Mouse (Mus musculus): ENCODE measurements around the gene Cdhr1. TPM values are rescaled to one million over a fixed set of nuclear protein-coding genes. Genes with fewer than 3 reads are reported as not detected.
A peak's percentile ranks its signal among the peaks of the same experiment; 100 is the strongest.

Gene Cdhr1
- polyA plus RNA-seq, 1 experiment = 6.8 TPM

DNA sequence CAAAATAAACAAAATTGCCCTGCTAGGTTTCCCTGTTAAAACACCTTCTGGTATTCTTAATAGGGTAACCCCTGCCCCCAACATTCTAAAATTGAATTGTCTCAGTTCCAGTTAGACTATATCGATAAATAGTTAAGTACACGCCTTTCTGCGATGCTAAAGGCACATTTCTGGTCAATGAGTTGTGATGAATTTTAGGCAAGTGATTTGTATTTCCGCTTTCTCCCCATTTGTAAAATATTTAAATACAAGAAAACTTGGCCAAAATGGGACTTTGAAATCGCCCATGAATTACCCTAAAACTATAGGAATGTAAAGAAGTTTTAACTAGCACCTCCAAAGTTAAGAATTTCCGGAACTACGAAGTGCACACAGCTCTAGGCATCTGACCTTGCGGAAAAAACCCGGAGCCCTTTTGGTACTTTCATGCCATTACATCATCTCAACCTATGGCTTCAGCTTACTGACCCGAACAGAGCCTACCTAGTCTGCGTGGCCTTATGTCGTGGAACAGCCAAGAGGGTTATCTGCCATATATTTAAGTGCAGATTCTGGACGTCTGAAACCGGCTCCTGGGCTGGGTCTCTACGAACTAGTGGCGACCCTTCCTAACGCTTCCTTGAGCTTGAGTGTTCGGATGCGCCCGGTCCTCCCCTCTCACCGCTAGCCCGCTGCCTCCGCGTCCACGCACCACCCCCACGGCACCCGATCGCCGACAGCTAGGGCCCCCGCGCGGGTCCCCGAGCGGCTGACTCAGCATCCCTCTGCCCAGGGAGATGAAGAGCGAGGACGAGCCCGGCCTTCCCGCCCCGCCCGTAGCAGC lies 36.4 kb upstream of the Cdhr1 start:
- DNase-seq = no peak
- H3K27me3 ChIP-seq (ENCODE audit: control insufficient read depth, insufficient read depth, low read length) = no peaks in the 10 kb centered on the region
- TF ChIP-seq POLR2A (IDR thresholded peaks at IDR 0.05; ENCODE audit: control insufficient read depth, extremely low read depth, insufficient read depth, low read length, poor library complexity) (no peak), CTCF (IDR thresholded peaks at IDR 0.05; ENCODE audit: borderline replicate concordance, control insufficient read depth, extremely low read depth, insufficient read depth, low read length, poor library complexity) (no peak)
- under 1% methylated on average over 40 of the region's 40 CpGs for WGBS
- H3K27ac ChIP-seq (ENCODE audit: control insufficient read depth, insufficient read depth, low read length) = no peak overlapping the region
- no peaks in the 10 kb centered on the region for H3K4me1 ChIP-seq (replicated peaks; ENCODE audit: control insufficient read depth, insufficient read depth, low read length)
- H3K4me3 ChIP-seq (ENCODE audit: control insufficient read depth, insufficient read depth, low read length) = peak overlapping the region; percentile 71
- H3K36me3 ChIP-seq (ENCODE audit: control insufficient read depth, insufficient read depth, low read length) = peaks cover 26% of the 10 kb centered on the region

DNA sequence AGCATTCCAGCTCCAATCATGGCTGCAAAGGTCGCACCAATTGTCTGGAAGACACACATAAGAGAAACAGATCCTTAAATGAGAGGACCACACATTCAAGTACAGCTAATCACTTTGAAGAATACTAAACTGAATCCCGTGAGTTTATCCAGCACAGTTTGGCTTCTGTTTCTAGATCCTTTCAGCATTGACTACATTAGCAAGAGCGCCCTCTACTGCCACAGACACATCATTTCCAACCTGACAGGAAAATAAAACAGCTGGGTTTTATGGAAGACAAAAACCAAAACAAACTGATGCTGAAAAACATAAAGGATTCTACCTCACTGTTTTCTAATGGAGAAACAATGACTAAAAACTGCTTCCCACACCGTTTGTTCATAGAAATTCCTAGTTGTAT lies 29.5 kb upstream of the Cdhr1 start:
- Histone ChIP-seq H3K36me3 (ENCODE audit: control insufficient read depth, insufficient read depth, low read length) (peaks cover 71% of the 10 kb centered on the region), H3K4me1 (replicated peaks; ENCODE audit: control insufficient read depth, insufficient read depth, low read length) (no peaks in the 10 kb centered on the region), H3K4me3 (ENCODE audit: control insufficient read depth, insufficient read depth, low read length) (no peak overlapping the region), H3K27ac (ENCODE audit: control insufficient read depth, insufficient read depth, low read length) (no peak overlapping the region), H3K27me3 (ENCODE audit: control insufficient read depth, insufficient read depth, low read length) (no peaks in the 10 kb centered on the region)
- TF ChIP-seq CTCF (IDR thresholded peaks at IDR 0.05; ENCODE audit: borderline replicate concordance, control insufficient read depth, extremely low read depth, insufficient read depth, low read length, poor library complexity) (no peak), POLR2A (IDR thresholded peaks at IDR 0.05; ENCODE audit: control insufficient read depth, extremely low read depth, insufficient read depth, low read length, poor library complexity) (no peak)
- peak; percentile 31 for DNase-seq
- WGBS = 68% methylated on average over 4 of the region's 4 CpGs

DNA sequence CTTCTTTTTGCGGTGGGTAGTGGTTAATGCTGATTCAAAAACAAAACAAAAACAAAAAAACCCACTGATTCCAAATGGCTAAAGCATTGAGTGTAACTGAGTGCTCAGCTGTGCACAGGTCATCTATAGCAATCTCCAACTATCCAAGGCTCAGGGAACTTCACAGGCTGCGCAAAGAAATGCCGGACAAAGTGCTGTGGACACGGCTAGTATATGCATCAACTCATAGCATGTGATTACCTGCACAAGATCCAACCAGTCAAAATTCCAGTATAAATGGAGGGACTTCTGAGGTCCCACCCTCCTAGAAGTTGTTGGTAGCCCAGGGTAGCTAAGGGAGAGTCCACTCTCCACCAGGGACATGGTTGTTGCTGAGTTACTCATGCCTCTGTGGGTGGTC lies 21.1 kb upstream of the Cdhr1 start:
- no peak for DNase-seq
- Histone ChIP-seq H3K27me3 (ENCODE audit: control insufficient read depth, insufficient read depth, low read length) (no peaks in the 10 kb centered on the region), H3K36me3 (ENCODE audit: control insufficient read depth, insufficient read depth, low read length) (peaks cover 25% of the 10 kb centered on the region), H3K4me3 (ENCODE audit: control insufficient read depth, insufficient read depth, low read length) (no peak overlapping the region), H3K27ac (ENCODE audit: control insufficient read depth, insufficient read depth, low read length) (no peak overlapping the region), H3K4me1 (replicated peaks; ENCODE audit: control insufficient read depth, insufficient read depth, low read length) (no peaks in the 10 kb centered on the region)
- TF ChIP-seq CTCF (IDR thresholded peaks at IDR 0.05; ENCODE audit: borderline replicate concordance, control insufficient read depth, extremely low read depth, insufficient read depth, low read length, poor library complexity) (no peak), POLR2A (IDR thresholded peaks at IDR 0.05; ENCODE audit: control insufficient read depth, extremely low read depth, insufficient read depth, low read length, poor library complexity) (no peak)
- WGBS = 96% methylated on average over 4 of the region's 4 CpGs

DNA sequence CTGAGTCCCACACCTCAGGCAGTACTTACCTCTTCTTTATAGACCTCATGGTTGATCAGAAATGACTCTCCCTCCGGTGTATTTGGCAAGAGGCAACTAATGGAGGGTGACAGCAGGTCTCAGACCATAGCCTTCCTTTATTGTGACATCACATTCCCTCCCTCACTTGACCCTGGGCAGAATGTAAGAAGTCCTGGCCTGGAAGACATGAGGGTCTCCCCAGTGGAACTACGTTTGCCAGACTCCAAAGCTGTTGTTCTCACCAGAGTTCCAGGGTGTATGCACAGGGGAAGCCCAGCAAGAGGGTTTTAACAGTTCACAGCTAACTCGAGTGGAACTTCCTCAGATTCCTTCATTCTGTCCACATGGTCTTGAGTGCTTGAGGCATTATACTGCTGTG lies 15.8 kb upstream of the Cdhr1 start, which contains the start of gene 2610528A11Rik:
Gene 2610528A11Rik (minus strand): TSS at position 101 of the 400 bp plus-strand sequence.
- Histone ChIP-seq H3K36me3 (ENCODE audit: control insufficient read depth, insufficient read depth, low read length) (no peaks in the 10 kb centered on the region), H3K27me3 (ENCODE audit: control insufficient read depth, insufficient read depth, low read length) (no peaks in the 10 kb centered on the region), H3K4me1 (replicated peaks; ENCODE audit: control insufficient read depth, insufficient read depth, low read length) (no peaks in the 10 kb centered on the region), H3K27ac (ENCODE audit: control insufficient read depth, insufficient read depth, low read length) (no peak within 1 kb of the TSS), H3K4me3 (ENCODE audit: control insufficient read depth, insufficient read depth, low read length) (no peak within 1 kb of the TSS)
- no peak for TF ChIP-seq POLR2A (IDR thresholded peaks at IDR 0.05; ENCODE audit: control insufficient read depth, extremely low read depth, insufficient read depth, low read length, poor library complexity)
- TF ChIP-seq CTCF (IDR thresholded peaks at IDR 0.05; ENCODE audit: borderline replicate concordance, control insufficient read depth, extremely low read depth, insufficient read depth, low read length, poor library complexity) = no peak
- DNase-seq = no peak
- WGBS = 66% methylated on average over 3 of the region's 3 CpGs

DNA sequence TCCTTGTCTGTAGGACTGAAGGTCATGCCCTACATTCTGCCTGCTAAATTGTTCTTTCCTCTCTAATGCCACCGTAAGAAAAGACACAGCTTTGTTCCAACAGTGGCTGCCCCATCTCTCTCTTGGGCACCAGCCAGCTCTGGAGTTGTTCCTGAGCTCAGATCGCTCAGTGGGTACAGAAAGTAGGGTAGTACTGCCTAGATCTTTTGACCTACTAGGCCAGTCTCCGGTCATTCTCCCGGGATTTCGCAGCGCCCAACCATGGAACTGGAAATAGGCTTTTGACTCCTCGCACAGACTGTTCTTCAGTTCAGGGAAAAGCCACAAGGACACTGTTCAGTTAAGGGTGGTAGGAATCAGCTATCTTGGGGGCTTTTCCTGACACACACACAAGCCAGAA lies 14.8 kb upstream of the Cdhr1 start:
- Histone ChIP-seq H3K36me3 (ENCODE audit: control insufficient read depth, insufficient read depth, low read length) (no peaks in the 10 kb centered on the region), H3K27me3 (ENCODE audit: control insufficient read depth, insufficient read depth, low read length) (no peaks in the 10 kb centered on the region), H3K27ac (ENCODE audit: control insufficient read depth, insufficient read depth, low read length) (no peak overlapping the region), H3K4me3 (ENCODE audit: control insufficient read depth, insufficient read depth, low read length) (no peak overlapping the region), H3K4me1 (replicated peaks; ENCODE audit: control insufficient read depth, insufficient read depth, low read length) (no peaks in the 10 kb centered on the region)
- no peak for DNase-seq
- WGBS = 92% methylated on average over 7 of the region's 7 CpGs
- TF ChIP-seq POLR2A (IDR thresholded peaks at IDR 0.05; ENCODE audit: control insufficient read depth, extremely low read depth, insufficient read depth, low read length, poor library complexity) (no peak), CTCF (IDR thresholded peaks at IDR 0.05; ENCODE audit: borderline replicate concordance, control insufficient read depth, extremely low read depth, insufficient read depth, low read length, poor library complexity) (no peak)

DNA sequence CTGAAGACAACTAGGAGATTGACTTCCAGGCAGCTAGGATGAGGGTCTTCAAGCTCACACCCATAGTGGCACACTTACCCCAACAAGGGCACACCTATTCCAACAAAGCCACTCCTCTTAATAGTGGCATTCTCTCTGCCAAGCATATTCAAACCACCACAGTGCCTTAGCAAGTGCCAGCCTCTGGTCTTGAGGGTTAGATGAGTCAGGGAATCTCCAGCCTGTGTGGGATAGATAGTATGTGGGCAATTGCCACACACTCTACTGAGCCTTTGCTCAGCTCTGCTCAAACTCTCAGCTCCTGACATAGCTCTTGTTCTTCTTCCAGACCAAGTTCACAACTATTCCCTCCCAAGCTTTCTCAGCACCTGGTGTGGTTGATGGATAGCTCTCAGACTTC lies 13.2 kb upstream of the Cdhr1 start:
- Histone ChIP-seq H3K27ac (ENCODE audit: control insufficient read depth, insufficient read depth, low read length) (no peak overlapping the region), H3K4me3 (ENCODE audit: control insufficient read depth, insufficient read depth, low read length) (no peak overlapping the region), H3K4me1 (replicated peaks; ENCODE audit: control insufficient read depth, insufficient read depth, low read length) (no peaks in the 10 kb centered on the region), H3K27me3 (ENCODE audit: control insufficient read depth, insufficient read depth, low read length) (no peaks in the 10 kb centered on the region), H3K36me3 (ENCODE audit: control insufficient read depth, insufficient read depth, low read length) (no peaks in the 10 kb centered on the region)
- DNase-seq = no peak
- TF ChIP-seq POLR2A (IDR thresholded peaks at IDR 0.05; ENCODE audit: control insufficient read depth, extremely low read depth, insufficient read depth, low read length, poor library complexity) (no peak), CTCF (IDR thresholded peaks at IDR 0.05; ENCODE audit: borderline replicate concordance, control insufficient read depth, extremely low read depth, insufficient read depth, low read length, poor library complexity) (no peak)

All from thymus, adult 2 months (tissue).